Mouse (Mus musculus): ENCODE measurements around the gene Taar8b. TPM values are rescaled to one million over a fixed set of nuclear protein-coding genes. Genes with fewer than 3 reads are reported as not detected.
"Not testable (repeated sequence)": the region's sequence is repeated elsewhere in the genome, so short reads cannot be mapped to it uniquely, and the experiment has no call there.

Gene Taar8b
- total RNA-seq (2017), result not detected in 2 replicates

DNA sequence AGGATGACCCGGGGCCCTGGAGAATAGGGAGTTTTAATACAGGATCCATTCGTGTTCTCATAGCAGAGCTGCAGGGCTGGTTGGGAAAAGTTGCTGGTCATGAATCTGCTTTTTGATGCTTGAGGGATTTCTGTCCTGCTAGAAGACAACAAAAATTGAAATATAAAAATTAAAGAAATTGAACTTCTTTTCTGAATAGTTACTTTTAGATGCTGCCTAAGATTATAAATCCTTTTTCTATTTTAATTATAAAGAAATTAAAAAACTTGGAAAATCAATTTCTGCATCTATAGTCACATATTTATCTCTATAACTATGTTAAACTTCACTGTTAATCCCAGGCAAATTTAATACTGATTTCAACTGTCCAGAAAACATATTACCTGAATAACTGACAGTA, at the start of gene Taar8b:
TSS of gene Taar8b (minus strand) at position 101 of the 400 bp plus-strand sequence.
- no peak for ATAC-seq (replicated peaks; ENCODE audit: low read depth, poor library complexity, severe bottlenecking)

DNA sequence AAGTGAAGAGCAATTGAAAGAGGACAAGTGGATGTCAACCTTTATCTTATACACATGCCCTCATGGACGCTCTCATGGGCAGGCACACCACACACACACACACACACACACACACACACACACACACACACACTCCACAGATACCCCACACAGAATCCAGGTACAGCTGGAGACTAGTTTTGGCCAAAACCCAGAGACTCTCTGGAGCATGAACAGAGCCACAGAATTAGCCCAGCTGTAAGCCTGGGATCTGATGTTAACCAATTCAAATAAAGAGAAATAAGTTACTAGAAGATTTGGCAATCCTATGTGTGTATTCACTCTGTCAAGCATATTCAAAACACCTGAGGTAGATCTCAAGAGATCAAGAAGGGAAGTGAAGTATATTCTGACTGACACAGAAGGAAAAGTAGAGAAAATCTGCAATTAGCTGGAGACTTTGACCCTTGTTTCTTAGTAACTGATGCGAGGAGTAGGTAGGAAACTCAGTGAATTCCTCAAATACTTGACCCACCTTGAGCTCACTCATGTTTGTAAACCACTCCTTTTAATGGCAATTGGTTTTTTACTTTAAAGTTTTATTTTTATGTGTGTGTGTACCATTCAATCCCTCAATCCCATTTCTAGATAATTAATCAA, 46.6 kb upstream of the Taar8b start:
- ATAC-seq (replicated peaks; ENCODE audit: low read depth, poor library complexity, severe bottlenecking), result no peak

DNA sequence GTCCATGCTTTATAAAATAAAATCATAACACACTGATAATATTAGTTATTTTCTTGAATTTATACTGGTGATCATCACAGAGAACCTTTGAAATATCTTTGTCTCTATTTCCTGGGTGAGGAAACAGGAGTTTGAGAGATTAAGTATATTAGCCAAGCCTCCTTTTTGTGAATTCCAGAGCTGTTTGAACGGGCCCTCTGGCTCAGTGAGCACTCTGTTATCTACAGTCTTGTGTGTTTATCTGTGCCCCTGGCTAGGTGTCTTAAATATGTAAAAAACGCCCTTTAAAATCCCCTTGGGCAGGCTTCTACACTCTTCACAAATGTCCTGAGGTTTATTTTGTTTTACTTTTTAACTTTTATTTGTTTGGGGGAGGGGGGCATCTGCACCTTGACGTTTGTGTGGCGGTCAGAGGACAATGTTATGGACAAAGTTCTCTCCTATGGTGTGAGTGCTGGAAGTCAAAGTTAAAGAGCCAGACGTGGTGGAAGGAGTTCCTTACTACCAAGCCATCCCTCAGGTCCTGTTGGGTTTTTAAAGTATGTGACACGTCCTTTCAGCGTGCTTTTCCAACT, 42.1 kb upstream of the Taar8b start:
- no peak for ATAC-seq (replicated peaks; ENCODE audit: low read depth, poor library complexity, severe bottlenecking)

DNA sequence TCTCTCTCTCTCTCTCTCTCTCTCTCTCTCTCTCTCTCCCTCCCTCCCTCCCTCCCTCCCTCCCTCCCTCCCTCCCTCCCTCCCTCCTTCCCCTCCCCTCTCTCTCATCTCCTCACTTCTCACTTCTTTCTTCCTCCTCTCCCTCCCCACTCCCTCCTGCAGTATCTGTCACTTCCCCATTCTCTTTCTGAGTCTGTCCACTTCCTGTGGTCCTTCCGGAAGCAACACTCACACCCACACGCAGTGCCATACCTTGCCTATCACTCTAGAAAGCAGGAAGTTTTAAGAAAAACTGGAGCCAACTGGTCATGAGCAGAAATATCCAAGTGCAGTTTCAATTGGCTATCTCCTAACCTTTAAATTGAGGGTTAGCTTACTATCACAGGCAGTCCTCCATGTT, 41.0 kb upstream of the Taar8b start:
- peak; percentile 97 for ATAC-seq (replicated peaks; ENCODE audit: low read depth, poor library complexity, severe bottlenecking)

DNA sequence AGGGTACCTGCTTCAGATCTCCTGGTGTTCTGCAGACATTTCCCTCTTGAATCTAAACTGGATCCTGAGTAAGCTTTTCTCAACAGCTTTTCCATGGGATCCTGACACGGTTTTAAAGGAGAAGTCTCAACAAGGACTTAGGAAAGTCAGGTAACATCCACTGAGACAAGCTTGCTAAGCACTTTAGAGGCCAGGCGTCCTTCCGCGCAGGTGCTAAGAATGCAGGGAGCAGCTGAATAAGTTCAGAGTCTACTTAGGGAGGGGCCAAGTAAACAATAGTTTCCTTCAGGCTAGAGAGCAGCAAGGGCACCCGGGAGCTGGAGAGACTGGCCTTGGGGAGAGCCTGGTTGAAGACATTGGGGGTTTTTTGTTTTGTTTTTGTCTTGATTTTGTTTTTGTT, 40.2 kb upstream of the Taar8b start:
- no peak for ATAC-seq (replicated peaks; ENCODE audit: low read depth, poor library complexity, severe bottlenecking)

DNA sequence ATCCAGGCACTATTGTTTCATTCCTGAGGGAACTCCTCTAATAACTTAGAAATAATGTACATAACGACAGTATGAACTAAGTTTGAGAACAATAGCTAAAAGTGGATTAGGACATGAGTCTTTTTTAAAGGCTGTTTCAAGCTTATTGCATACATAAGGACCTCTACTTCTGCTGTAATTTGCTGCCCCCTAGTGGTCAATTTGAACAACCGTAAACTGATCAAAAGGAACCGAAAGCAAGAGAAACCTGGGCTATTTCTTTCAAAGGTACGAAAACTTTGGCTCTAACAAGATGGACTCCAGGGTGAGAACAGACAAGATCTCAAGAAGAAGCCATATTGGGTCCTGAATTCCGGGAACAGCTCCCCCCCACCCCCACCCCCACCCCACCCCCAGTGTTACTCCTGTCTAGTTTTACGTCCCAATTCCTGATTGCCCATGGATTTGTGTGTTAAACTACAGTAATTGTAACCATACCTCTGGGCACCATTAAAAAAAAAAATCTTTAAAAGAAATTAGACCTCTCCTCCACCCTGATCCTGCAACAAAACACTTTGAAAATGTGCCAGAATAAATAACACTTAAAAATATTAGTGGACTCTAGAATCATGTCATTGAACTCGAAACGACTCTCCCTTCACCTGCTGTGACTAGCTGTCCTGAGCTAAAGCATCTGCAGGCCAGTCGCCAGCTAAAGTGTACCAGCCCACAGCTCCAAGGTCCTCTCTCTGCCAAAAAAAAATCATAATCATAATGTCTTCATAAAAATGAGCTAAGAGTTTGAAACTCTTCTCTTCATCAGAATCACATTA, 39.6 kb upstream of the Taar8b start:
- peak; percentile 77 for ATAC-seq (replicated peaks; ENCODE audit: low read depth, poor library complexity, severe bottlenecking)

DNA sequence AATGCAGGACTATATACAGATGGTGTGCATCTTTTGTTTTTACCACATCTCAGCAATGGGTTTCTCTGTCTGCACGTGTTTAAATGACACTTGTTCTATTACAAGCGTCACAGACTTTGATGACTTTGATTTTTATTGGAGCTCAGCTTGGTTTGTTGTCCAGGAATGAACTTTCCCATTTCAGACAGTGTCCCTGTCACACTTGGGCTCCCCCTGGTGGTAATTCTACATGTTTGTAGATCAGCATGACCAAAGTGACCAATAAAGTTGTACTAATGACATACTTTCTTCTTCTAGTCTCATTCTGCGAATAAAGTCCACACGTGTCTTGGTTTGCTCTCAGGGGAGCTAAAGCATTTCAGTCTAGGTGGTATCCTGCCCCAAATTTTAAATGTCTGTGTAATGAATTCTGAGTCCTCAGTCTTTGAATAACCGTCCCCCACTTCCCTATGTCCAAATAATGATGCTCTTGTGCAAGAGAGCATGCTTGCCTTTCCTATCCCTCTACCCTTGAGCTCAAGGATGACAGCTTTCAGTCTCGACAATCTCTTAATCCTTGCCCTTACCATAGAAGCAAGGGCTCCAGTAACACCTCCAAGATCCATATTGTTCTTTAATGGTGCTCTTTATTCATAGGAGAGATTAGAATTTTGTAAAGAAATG, 19.2 kb upstream of the Taar8b start:
- ATAC-seq (replicated peaks; ENCODE audit: low read depth, poor library complexity, severe bottlenecking), result peak; percentile 71; the same call in 1 of the 2 replicates

DNA sequence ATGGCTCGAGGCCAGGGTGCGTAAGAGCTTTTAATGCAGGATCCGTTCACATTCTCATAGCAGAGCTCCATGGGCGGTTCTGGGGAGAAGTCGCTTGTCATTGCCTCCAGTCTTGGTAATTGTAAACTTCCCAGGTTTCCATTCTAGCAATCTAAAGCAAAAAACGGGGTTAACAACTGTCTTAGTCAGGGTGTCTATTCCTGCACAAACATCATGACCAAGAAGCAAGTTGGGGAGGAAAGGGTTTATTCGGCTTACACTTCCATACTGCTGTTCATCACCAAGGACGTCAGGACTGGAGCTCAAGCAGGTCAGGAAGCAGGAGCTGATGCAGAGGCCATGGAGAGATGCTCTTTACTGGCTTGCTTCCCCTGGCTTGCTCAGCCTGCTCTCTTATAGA, 17.3 kb upstream of the Taar8b start, which contains the start of gene Taar9:
TSS of gene Taar9 (minus strand) at position 101 of the 400 bp plus-strand sequence.
- ATAC-seq (replicated peaks; ENCODE audit: low read depth, poor library complexity, severe bottlenecking), result not testable (repeated sequence)

DNA sequence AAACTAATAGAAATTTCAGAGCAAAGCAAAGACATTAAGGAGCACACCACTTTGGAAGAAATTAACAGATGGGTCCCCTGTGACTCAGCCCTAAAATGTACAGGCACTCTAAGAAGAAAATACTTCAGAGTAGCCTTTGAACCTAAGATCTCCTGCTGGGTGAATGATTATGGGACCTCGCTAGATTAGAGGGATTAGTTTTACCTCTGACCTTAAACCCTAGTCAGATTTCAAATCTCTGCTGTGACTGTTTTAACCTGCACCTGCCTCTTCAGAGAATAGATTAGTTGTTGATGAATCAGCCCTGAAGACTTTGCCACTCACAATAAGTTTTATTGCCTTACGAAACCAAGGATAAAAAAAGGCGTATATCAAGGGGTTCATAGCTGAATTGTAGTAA, 16.1 kb upstream of the Taar8b start:
- ATAC-seq (replicated peaks; ENCODE audit: low read depth, poor library complexity, severe bottlenecking), result no peak

DNA sequence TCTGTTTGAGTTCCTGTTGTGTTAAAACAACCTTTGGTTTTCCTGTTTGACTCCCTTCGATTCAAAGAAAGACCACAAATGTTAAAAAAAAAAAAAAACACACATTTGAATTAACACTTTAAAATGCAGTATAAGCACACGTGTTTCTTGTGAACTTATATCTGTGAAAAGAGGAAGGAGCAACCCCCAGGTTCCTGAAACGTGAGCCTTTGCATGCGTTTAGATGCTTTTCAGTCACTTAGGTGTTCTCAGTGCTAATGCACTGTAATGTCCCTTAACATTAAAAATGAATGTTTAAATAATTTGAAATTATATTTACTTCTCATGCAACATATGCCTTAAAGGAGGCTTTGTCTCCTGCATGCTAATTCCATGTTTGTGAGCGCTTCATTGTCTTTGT, 15.7 kb upstream of the Taar8b start:
- 0 out of 2 replicates have a peak, but pooled peaks have one; percentile 50 for ATAC-seq (replicated peaks; ENCODE audit: low read depth, poor library complexity, severe bottlenecking)

DNA sequence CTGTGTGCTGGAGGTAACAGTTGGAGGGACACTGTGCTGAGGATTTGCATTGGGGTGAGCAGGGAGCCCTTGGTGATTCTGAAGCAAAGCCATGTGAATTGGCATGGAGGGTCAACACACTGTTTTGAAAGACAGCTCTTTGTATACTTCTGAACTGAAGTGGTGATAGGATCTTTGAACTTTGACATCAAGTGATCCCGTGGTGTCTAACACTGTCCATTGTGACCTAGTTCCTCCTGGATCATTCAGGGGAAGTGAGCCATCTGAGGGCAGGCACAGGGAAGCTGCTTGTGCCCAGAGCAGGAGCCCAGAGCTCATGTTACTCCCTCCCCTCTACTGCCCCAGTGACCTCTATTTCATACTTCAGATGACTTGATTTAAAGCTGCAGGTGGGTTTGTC, 11.2 kb upstream of the Taar8b start:
- ATAC-seq (replicated peaks; ENCODE audit: low read depth, poor library complexity, severe bottlenecking), result not testable (repeated sequence)

DNA sequence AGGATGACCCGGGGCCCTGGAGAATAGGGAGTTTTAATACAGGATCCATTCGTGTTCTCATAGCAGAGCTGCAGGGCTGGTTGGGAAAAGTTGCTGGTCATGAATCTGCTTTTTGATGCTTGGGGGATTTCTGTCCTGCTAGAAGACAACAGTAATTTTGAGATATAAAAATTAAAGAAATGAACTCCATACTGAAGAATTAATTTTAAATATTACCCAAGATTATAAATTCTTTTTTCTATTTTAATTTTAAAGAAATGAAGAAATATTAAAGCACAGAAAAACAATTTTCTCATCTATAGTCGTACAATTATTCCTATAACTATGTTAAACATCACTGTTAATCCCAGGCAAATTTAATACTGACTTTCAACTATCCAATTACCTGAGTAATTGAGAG, 9.7 kb upstream of the Taar8b start, which contains the start of gene Taar8c:
TSS of gene Taar8c (minus strand) at position 101 of the 400 bp plus-strand sequence.
- not testable (repeated sequence) for ATAC-seq (replicated peaks; ENCODE audit: low read depth, poor library complexity, severe bottlenecking)

DNA sequence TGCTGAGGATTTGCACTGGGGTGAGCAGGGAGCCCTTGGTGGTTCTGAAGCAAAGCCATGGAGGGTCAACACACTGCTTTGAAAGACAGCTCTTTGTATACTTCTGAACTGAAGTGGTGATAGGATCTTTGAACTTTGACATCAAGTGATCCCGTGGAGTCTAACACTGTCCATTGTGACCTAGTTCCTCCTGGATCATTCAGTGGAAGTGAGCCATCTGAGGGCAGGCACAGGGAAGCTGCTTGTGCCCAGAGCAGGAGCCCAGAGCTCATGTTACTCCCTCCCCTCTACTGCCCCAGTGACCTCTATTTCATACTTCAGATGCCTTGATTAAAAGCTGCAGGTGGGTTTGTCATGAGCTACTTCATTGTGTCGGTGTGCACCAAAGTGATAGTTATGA, 4.9 kb upstream of the Taar8b start:
- ATAC-seq (replicated peaks; ENCODE audit: low read depth, poor library complexity, severe bottlenecking), result not testable (repeated sequence)

DNA sequence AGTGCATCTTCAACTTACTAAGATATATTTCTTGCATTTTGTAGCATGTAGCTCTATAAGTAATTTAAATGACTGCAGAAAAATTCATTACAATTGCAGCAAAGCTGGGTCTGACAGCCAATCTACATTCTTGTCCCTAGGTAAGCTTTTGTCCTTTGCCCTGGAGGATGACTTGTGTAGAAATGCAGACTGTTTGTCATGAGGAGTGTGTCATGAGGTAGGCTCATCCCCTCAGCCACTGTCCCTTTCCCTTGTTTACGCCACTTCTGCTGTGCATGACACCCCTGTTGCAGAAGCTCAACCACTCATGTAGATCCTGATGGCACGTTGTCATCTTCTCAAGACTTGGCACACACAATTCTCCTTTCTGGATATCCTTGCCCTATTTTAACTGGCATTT, 4.9 kb downstream of the Taar8b start:
- no peak for ATAC-seq (replicated peaks; ENCODE audit: low read depth, poor library complexity, severe bottlenecking)

DNA sequence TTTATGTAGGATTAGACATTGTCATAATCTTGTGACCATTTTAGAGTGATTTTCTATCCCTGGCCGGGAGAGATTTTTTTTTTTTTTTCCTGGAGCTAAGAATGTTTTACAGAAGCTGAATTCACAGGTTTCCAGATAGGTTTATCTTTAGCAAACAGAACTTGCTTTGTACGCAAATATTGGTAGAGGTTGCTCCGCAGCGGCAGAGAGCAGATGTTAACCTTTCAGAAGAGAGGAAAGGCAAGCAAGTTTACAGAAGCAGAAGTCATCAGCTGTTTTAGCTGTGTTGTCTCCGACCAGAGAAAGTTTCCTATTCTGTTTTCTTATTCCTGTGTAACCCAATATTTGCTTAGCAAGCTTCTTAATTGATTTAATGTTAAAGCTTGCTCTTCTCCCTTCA, 5.5 kb downstream of the Taar8b start:
- no peak for ATAC-seq (replicated peaks; ENCODE audit: low read depth, poor library complexity, severe bottlenecking)

DNA sequence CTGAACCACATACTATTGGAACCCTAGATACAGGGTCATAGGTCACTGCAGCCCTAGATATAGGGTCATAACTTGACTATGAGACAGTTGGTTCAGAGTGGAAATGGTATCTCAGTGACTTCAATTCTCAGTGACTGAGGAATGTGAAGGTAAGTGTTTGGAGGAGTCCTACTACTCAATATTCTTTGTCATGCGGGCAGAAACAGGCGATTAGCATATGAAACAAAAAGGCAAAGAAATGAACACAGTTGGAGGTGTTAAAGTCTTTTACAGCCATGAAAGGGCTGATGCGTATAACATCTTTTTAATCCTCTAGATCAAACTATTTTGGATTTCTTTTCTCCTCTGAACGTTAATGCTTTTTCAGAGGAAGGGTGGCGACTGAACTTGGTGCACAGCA, 6.2 kb downstream of the Taar8b start:
- no peak for ATAC-seq (replicated peaks; ENCODE audit: low read depth, poor library complexity, severe bottlenecking)

DNA sequence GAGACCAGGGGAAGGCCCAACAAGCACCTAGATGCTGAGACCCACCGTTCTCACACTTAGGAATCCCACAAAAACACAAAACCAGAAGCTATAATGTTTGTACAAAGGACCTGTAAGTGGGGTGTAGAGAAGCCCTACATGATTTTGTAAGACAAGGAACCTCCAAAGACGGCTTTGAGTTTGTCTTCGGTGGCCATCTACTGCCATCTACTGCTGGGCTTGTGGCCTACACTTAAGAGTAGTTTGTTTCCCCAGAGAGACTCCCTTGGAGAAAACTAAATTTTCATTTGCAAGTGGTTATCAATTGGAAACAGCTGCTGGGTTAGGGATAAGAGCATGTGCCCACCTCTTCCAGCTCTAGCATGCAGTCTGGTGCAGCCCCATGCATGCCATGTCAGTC, 11.9 kb downstream of the Taar8b start:
- peak; percentile 82 for ATAC-seq (replicated peaks; ENCODE audit: low read depth, poor library complexity, severe bottlenecking)

DNA sequence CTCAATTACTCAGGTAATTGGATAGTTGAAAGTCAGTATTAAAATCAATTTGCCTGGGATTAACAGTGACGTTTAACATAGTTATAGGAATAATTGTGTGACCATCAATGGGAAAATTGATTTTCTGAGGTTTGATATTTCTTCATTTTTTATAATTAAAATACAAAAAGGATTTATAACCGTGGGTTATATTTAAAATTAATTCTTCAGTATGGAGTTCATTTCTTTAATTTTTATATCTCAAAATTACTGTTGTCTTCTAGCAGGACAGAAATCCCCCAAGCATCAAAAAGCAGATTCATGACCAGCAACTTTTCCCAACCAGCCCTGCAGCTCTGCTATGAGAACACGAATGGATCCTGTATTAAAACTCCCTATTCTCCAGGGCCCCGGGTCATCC, 15.9 kb downstream of the Taar8b start, which contains the start of gene Taar8a:
TSS of gene Taar8a (plus strand) at position 301 of the 400 bp plus-strand sequence.
- ATAC-seq (replicated peaks; ENCODE audit: low read depth, poor library complexity, severe bottlenecking), result not testable (repeated sequence)

DNA sequence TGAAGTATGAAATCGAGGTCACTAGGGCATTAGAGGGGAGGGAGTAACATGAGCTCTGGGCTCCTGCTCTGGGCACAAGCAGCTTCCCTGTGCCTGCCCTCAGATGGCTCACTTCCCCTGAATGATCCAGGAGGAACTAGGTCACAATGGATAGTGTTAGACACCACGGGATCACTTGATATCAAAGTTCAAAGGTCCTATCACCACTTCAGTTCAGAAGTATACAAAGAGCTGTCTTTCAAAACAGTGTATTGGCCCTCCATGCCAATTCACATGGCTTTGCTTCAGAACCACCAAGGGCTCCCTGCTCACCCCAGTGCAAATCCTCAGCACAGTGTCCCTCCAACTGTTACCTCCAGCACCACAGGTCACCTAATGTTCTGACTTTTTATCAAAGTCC, 17.3 kb downstream of the Taar8b start:
- not testable (repeated sequence) for ATAC-seq (replicated peaks; ENCODE audit: low read depth, poor library complexity, severe bottlenecking)

DNA sequence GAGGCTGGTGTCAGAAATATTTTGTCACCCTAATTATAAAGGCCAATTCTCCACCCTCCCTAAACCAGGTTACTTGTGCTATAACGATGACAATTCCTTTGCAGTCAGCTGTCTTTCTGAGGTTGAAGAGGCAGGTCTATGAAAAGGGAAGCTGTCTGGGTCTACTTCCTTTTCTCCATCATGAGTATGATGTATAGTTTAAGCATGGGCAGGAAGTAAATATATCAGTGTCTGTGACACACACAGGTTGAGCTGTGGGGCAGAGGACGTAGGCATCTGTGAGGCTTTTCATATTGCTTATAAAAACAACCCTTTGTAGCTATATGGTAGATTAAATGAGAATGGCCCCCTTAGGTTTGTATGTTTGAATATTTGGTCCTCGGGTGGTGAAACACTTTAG, 33.1 kb downstream of the Taar8b start:
- peak; percentile 52; the same call in 1 of the 2 replicates for ATAC-seq (replicated peaks; ENCODE audit: low read depth, poor library complexity, severe bottlenecking)

Data from common myeloid progenitor, adult 5-6 weeks (primary cell).